Mouse (Mus musculus) c-Kit-positive CD71-positive TER-119-negative erythroid progenitor cells, embryonic 14.5 days (primary cell): ENCODE results near the gene Tmem53.

Experiments
- DNase-seq: peaks from one replicate; pipeline ENCODE4 v3.0.0-alpha.2; 2013; ENCODE audit warnings: low read depth

The Tmem53 gene

GRCm38 (mm10) chr4:117252351-117252750, 600 bp downstream of the Tmem53 start:
- DNase-seq, result no peak

DNA sequence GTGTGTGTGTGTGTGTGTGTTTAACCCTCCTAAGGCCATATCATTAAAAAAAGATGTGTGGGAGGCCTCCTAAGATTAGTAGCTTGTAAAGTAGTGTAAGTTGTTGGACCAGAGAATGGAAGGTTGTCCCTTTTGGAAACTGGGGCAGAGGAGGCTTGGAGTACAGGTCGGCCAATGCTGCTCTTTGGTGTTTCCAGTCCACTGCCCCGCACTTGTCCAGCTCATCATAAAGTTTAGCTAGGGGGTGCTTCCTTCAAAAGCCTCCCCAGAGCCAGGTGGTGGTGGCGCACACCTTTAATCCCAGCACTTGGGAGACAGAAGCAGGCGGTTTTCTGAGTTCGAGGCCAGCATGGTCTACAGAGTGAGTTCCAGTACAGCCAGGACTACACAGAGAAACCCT, 1.0 kb downstream of the Tmem53 start:
- no peak for DNase-seq

DNA sequence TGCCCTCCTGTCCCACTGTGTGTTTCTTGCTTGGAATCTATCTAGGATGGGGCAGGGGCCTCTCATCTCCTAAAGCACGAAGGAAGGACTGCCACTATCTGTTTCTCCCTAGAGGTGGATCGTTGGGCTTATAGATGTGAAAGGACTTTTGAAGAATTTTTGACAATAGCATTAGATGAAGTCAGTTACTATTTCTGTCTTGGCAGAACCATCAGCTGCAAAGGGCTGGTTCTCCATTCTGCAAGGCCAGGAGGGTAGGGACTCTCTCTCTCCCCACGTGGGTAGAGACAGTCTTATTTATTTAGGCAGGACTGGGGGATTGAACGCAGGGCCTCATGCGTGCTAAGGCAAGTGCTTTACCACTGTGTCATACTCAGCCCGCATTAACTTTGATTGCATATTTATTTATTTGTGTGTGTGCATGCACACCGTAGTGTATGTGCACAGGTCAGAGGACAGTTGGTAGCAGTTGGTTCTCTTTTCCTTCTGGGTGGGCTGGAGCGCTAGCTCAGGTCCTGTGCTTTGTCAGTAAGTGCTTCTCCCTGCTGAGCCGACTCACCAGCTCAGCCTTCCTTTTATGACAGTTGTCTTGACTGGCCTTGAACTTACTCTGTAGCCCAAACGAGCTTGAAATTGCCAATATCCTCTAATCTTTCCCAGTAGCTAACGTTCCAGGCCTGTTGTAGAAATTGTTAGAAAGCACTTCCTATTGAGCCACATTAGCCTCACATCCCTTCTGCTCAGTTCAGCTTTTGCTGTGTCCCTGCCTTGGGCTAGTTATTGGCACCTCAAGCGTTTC, 1.7 kb downstream of the Tmem53 start:
- DNase-seq, result no peak

GRCm38 (mm10) chr4:117254017-117254627, 2.4 kb downstream of the Tmem53 start:
- DNase-seq, result no peak

DNA sequence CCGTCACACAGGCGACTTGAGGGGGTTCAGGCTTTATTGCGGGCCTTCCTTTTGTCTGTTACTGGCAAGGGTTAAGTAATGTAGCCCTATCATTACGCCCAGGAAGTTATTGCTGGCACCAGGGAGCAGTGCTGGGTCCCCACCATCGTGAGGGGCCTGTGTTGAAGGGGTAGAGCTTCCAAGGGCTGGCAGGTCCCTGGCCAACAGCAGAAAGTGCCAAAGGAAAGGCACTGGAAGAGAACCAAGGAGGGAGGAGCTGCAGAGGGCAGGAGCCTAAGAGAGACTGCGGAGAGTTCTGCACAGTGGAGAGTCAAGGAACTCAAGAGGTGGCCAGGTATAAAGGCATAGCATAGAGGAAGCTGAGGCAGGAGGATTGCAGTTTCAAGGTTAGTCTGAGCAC, 2.9 kb downstream of the Tmem53 start:
- no peak for DNase-seq

DNA sequence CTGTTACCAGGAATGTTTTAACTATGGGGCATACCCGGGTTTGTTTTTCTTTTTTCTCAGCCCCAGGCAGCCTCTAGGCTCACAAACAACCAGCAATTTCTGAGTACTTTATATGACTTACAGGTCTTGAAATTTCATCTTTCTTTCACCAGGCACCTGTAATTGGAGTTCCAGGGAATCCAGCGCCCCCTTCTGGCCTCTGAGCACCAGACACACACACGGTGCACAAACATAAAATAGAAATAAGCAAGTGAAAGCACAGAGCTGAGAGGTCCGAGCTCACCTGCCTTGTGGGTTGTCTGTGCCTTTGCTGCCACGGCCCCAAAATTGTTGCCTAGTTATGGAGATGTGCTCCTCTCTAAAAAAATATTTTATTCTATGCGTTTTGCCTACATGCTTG, 8.2 kb downstream of the Tmem53 start:
- DNase-seq, result peak; percentile 17

DNA sequence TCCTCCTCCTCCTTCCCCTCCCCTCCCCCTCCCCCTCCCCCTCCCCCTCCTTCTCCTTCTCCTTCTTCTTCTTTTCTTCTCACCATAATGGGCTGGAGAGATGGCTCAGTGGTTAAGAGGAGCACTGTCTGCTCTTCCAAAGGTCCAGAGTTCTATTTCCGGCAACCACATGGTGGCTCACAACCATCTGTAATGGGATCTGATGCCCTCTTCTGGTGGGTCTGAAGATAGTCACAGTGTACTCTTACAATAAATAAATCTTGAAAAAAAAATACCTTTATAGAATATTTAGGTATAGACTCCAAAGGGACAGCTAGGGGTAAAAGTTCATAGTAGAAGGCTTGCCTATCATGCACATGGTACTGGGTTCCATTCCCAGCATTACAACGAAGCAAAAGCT, 9.5 kb downstream of the Tmem53 start:
- DNase-seq, result no peak

DNA sequence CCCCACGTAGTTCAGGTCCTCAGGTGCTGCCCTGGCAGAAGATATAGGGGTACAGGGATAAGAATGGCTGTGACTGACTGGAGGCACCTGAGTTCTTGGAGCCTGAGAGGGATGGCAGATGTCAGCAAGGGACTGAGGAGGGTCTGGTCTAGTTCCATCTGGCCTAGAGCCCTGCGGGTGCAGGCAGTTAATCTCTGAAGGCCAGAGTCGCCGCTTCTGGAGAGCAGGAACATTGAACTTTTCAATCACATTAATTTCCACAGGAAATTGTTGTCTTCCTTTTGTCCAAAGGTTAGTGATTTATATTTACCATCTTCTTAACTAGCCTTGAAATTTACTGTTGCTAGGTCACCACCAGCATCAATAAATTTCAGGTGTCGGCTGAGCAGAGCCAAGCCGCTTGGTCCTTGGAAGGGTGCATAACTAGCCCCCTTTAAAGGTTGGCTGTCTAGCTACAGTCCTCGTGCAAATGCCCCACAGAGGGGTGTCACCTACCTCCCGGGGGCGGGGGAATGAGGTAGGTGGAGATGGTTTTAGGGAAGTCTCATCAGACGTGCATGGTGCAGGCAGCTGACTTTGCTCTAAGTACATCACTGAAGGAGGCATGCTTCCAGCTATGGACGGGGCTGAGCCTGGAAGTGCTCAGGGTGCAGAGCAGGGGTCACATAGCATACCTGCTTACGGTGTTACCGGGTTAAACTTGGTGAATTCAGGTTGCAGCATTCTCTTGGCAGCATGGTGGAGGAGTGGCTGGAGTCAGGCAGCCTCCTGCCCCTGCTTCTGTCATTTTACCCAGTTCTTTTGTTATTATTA, 10.6 kb downstream of the Tmem53 start:
- DNase-seq, result no peak

DNA sequence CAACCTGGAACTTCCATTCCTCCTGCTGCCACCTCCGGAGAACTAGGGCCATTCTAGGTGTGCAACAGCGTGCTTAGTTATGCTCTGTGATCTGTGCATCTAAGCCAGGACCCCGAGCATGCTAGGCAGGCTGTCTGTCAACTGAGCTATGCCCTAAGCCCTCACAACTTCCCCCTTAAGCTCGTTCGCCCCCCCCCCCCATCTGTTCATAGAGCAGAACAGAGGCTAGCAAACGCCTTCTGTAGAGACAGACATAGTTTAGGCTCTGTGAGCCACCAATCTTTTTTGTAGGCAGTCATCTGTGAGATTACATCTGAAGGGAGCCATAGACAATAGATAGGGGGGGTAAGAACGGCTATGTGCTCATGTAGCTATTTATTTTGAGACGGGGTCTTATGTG, 11.2 kb downstream of the Tmem53 start:
- no peak for DNase-seq

DNA sequence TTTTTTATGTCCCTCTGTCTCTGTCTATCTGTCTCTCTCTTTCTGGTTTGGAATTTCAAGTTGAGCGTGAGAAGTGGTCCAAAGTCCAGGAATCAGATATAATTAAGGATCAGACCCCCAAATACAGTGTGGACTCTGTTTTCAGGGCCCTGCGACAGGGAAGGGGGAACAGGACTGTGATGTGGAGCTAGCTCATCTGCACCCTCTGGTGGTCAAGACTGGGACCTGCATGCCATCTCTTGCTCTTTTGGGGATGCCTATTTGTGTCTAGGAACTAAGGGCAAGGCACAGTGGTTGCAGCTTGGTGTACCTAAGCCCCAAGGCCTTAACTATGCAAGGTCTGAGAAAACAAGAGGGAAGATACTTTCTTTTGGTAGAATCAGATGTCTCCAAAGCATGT, 15.5 kb downstream of the Tmem53 start:
- DNase-seq, result peak; percentile 61

GRCm38 (mm10) chr4:117267831-117268437, 16.2 kb downstream of the Tmem53 start:
- DNase-seq, result no peak

DNA sequence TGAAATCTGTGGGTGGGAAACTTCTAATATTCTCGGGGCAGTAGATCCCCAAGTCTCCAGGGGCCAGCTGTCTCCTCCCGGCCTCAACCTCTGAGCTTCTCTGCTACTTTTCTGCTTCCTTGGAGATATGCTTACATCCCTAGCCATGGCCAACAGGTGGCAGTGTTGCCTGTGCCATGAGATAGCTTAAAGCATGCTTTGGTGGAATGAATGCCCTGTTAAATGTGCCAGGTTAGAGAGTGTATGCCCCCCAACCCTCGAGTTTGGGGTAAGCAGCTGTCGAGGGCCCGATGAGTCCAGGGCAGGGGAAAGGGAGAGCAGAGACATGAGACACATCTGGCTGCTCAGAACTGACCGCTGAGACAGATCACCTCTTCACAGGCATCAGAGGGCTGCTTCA, 18.5 kb downstream of the Tmem53 start:
- peak; percentile 83 for DNase-seq

- no peak for DNase-seq
Observed at GRCm38 (mm10) chr4:117272459-117272858, 20.7 kb downstream of the Tmem53 start.

DNA sequence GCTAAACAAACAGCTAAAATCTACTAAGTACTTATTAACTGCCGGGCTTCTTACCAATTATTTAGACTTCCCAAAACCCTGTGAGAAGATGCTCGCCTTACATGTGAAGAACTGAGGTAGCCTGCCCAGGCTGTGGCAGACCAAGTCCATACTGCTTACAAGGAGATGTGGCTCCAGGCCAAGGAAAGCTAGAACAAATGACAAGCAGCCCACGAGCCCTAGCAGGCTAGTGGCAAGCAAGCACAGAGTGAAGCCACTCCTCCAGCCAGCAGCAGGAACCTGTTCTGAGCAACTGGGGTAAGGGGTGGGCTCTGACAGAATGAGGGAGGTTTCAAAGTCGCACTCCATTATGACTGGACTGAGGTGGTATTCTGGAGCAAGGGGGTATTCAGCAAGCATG, 23.0 kb downstream of the Tmem53 start:
- DNase-seq, result no peak

DNA sequence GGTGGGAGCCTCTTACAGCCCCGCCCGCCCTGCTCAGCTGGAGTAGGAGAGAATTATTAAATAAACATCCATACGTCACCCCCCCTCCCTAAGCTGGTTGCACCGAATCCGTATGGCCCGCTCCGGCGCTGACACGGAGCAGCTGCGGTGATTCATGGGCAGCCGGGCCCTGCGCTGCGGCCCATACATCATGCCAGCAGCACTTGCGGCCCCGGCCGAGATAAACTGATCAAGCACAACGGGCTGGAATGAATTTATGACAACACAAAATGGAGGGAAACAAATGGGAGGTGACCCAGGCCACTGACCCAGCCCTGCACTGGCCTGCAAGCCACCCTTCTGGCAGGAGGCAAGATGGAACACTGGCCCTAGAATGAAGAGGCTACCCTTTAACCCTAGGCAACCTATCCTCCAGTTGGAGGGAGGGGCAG, 24.5 kb downstream of the Tmem53 start:
- DNase-seq, result no peak

- DNase-seq, result no peak
Observed at GRCm38 (mm10) chr4:117277021-117277420, 25.3 kb downstream of the Tmem53 start.

DNA sequence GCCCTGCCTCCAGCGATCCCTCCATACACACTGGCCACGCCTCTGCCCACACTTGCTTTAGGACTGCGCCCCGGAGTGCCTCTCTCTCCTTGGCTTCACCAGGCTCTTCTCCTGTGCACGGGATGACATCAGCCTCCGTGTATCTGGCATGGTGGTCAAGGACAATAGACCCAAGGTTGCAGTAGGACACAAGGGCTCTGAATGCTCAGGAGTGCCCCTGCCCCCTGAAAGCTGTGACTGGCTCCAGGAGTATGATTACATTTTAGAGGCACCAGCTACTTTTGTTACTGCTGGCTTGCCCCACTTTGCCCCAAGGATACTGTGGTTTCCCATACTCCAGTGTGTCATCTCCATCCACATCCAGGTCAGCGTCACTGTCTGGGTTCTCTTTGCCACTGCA, 25.9 kb downstream of the Tmem53 start:
- no peak for DNase-seq

DNA sequence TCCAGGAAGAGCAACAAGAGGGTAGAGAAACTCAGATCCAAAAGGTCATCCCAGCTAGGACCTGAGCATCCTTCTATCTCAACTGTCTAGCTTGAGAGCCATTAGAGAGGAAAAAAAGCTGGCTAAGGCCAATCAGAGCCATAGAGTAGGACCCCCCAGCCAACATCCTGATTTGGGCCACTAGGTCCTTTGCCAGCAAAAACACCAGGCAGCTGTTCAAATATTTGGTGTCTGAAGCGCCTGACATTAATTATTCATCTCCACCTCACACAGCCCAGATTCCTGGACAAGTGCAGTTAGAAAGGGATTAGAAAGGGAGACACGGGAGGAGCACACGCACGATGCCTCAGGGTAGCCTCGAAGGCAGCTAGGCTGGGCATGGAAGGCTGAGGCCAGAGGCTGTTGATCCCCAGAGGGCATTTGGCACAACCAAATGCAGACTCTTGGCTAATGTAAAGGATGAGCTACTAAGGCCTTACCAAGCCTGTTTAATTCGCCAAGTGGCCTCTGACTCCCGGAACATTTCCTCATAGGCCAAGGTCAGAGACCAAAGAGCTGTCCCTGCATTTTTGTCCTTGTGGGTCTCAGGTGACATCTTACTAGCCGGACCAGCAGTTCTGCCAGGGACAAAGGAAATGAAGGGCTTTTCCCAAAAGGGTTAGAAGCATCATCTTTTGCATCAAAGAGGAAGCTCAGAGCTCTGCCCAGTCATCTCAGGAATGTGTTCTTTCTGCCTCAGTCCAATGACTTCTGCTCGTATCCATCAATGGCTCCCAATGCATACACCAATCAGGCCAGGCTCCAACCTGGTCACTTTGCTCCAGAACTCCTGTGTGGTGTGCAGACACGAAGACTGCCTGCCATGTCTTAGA, 26.9 kb downstream of the Tmem53 start:
- no peak for DNase-seq

DNA sequence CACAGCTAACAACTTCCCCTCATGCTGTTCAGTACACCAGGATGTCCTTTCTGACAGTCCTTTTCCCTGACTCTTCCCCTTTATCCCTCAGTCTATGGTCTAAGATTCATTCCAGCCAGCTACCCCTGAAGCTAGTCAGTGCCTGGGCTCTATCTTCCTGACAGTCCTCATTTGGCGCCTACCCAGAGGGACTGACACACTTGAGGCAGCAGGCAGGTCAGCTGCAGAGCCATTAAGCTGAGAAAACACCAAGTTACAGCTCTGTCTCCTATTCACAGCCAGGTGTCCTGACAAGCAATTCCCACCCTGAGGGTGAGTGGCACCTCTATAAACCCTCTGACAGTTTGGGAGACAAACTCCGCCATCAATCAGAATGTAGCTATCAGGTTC, 27.5 kb downstream of the Tmem53 start:
- DNase-seq, result no peak

GRCm38 (mm10) chr4:117280397-117280930, 28.7 kb downstream of the Tmem53 start:
- no peak for DNase-seq
